Mouse (Mus musculus): ENCODE measurements around the gene Kcnma1. TPM values are rescaled to one million over a fixed set of nuclear protein-coding genes. Genes with fewer than 3 reads are reported as not detected.

Kcnma1 gene
- polyA plus RNA-seq, 1 experiment: 1.7 TPM

- 54% methylated on average over 3 of the region's 3 CpGs for WGBS
- Histone ChIP-seq H3K36me3 (ENCODE audit: control insufficient read depth, insufficient read depth, low read length) (no peaks in the 10 kb centered on the region), H3K27ac (ENCODE audit: insufficient read depth, low read depth, low read length) (no peak overlapping the region), H3K4me3 (ENCODE audit: insufficient read depth, low read depth, low read length) (no peak overlapping the region), H3K4me1 (ENCODE audit: control insufficient read depth, insufficient read depth, low read length) (no peaks in the 10 kb centered on the region), H3K27me3 (replicated peaks; ENCODE audit: control insufficient read depth, insufficient read depth, low read length) (no peaks in the 10 kb centered on the region)
- no peak for DNase-seq
- no peak for TF ChIP-seq POLR2A (IDR thresholded peaks at IDR 0.05; ENCODE audit: low read depth, low read length)
- no peak for TF ChIP-seq CTCF (conservative IDR thresholded peaks at IDR 0.05; ENCODE audit: insufficient read depth, insufficient read length, low read depth, low read length)
These were observed 222.2 kb downstream of the Kcnma1 start for GRCm38 (mm10) chr14:23792076-23792475.

GRCm38 (mm10) chr14:23791261-23791691 lies 223.0 kb downstream of the Kcnma1 start:
- 53% methylated on average over 13 of the region's 13 CpGs for WGBS
- H3K4me1 ChIP-seq (ENCODE audit: control insufficient read depth, insufficient read depth, low read length): 0 out of 2 replicates have a peak, but pooled peaks cover 4% of the 10 kb centered on the region
- H3K27me3 ChIP-seq (replicated peaks; ENCODE audit: control insufficient read depth, insufficient read depth, low read length): no peaks in the 10 kb centered on the region
- no peaks in the 10 kb centered on the region for H3K36me3 ChIP-seq (ENCODE audit: control insufficient read depth, insufficient read depth, low read length)
- H3K27ac ChIP-seq (ENCODE audit: insufficient read depth, low read depth, low read length): no peak overlapping the region
- TF ChIP-seq POLR2A (IDR thresholded peaks at IDR 0.05; ENCODE audit: low read depth, low read length): no peak
- peak; percentile 70 for TF ChIP-seq CTCF (conservative IDR thresholded peaks at IDR 0.05; ENCODE audit: insufficient read depth, insufficient read length, low read depth, low read length)
- peak; percentile 59 for DNase-seq
- H3K4me3 ChIP-seq (ENCODE audit: insufficient read depth, low read depth, low read length): no peak overlapping the region

GRCm38 (mm10) chr14:23786687-23787073 lies 227.6 kb downstream of the Kcnma1 start:
- TF ChIP-seq POLR2A (IDR thresholded peaks at IDR 0.05; ENCODE audit: low read depth, low read length): no peak
- no peak for TF ChIP-seq CTCF (conservative IDR thresholded peaks at IDR 0.05; ENCODE audit: insufficient read depth, insufficient read length, low read depth, low read length)
- Histone ChIP-seq H3K4me3 (ENCODE audit: insufficient read depth, low read depth, low read length) (no peak overlapping the region), H3K27ac (ENCODE audit: insufficient read depth, low read depth, low read length) (no peak overlapping the region), H3K27me3 (replicated peaks; ENCODE audit: control insufficient read depth, insufficient read depth, low read length) (no peaks in the 10 kb centered on the region), H3K36me3 (ENCODE audit: control insufficient read depth, insufficient read depth, low read length) (no peaks in the 10 kb centered on the region), H3K4me1 (ENCODE audit: control insufficient read depth, insufficient read depth, low read length) (0 out of 2 replicates have a peak, but pooled peaks cover 5% of the 10 kb centered on the region)
- peak; percentile 41 for DNase-seq
- 0% methylated on average over 1 of the region's 1 CpGs for WGBS

- Histone ChIP-seq H3K27me3 (replicated peaks; ENCODE audit: control insufficient read depth, insufficient read depth, low read length) (no peaks in the 10 kb centered on the region), H3K27ac (ENCODE audit: insufficient read depth, low read depth, low read length) (no peak overlapping the region), H3K4me1 (ENCODE audit: control insufficient read depth, insufficient read depth, low read length) (0 out of 2 replicates have a peak, but pooled peaks cover 5% of the 10 kb centered on the region), H3K4me3 (ENCODE audit: insufficient read depth, low read depth, low read length) (no peak overlapping the region), H3K36me3 (ENCODE audit: control insufficient read depth, insufficient read depth, low read length) (no peaks in the 10 kb centered on the region)
- WGBS: 32% methylated on average over 10 of the region's 10 CpGs
- DNase-seq: no peak
- TF ChIP-seq POLR2A (IDR thresholded peaks at IDR 0.05; ENCODE audit: low read depth, low read length) (no peak), CTCF (conservative IDR thresholded peaks at IDR 0.05; ENCODE audit: insufficient read depth, insufficient read length, low read depth, low read length) (no peak)
These were observed 228.2 kb downstream of the Kcnma1 start for GRCm38 (mm10) chr14:23785921-23786686.

- Histone ChIP-seq H3K36me3 (ENCODE audit: control insufficient read depth, insufficient read depth, low read length) (no peaks in the 10 kb centered on the region), H3K4me3 (ENCODE audit: insufficient read depth, low read depth, low read length) (no peak overlapping the region), H3K27ac (ENCODE audit: insufficient read depth, low read depth, low read length) (no peak overlapping the region), H3K4me1 (ENCODE audit: control insufficient read depth, insufficient read depth, low read length) (0 out of 2 replicates have a peak, but pooled peaks cover 5% of the 10 kb centered on the region), H3K27me3 (replicated peaks; ENCODE audit: control insufficient read depth, insufficient read depth, low read length) (no peaks in the 10 kb centered on the region)
- DNase-seq: peak; percentile 10
- TF ChIP-seq CTCF (conservative IDR thresholded peaks at IDR 0.05; ENCODE audit: insufficient read depth, insufficient read length, low read depth, low read length): no peak
- 68% methylated on average over 8 of the region's 8 CpGs for whole genome bisulfite sequencing
These were observed 231.3 kb downstream of the Kcnma1 start for GRCm38 (mm10) chr14:23782845-23783609.

GRCm38 (mm10) chr14:23774542-23774941 lies 239.7 kb downstream of the Kcnma1 start:
- no peak overlapping the region for H3K27ac ChIP-seq (ENCODE audit: insufficient read depth, low read depth, low read length)
- no peak for DNase-seq
- WGBS: 84% methylated on average over 2 of the region's 2 CpGs
- TF ChIP-seq POLR2A (IDR thresholded peaks at IDR 0.05; ENCODE audit: low read depth, low read length) (no peak), CTCF (conservative IDR thresholded peaks at IDR 0.05; ENCODE audit: insufficient read depth, insufficient read length, low read depth, low read length) (no peak)
- no peaks in the 10 kb centered on the region for H3K4me1 ChIP-seq (ENCODE audit: control insufficient read depth, insufficient read depth, low read length)
- no peaks in the 10 kb centered on the region for H3K27me3 ChIP-seq (replicated peaks; ENCODE audit: control insufficient read depth, insufficient read depth, low read length)
- no peak overlapping the region for H3K4me3 ChIP-seq (ENCODE audit: insufficient read depth, low read depth, low read length)
- H3K36me3 ChIP-seq (ENCODE audit: control insufficient read depth, insufficient read depth, low read length): no peaks in the 10 kb centered on the region

- TF ChIP-seq CTCF (conservative IDR thresholded peaks at IDR 0.05; ENCODE audit: insufficient read depth, insufficient read length, low read depth, low read length) (no peak), POLR2A (IDR thresholded peaks at IDR 0.05; ENCODE audit: low read depth, low read length) (no peak)
- WGBS: 66% methylated on average over 3 of the region's 3 CpGs
- no peak overlapping the region for H3K4me3 ChIP-seq (ENCODE audit: insufficient read depth, low read depth, low read length)
- H3K27me3 ChIP-seq (replicated peaks; ENCODE audit: control insufficient read depth, insufficient read depth, low read length): no peaks in the 10 kb centered on the region
- no peak overlapping the region for H3K27ac ChIP-seq (ENCODE audit: insufficient read depth, low read depth, low read length)
- no peak for DNase-seq
- no peaks in the 10 kb centered on the region for H3K4me1 ChIP-seq (ENCODE audit: control insufficient read depth, insufficient read depth, low read length)
- H3K36me3 ChIP-seq (ENCODE audit: control insufficient read depth, insufficient read depth, low read length): no peaks in the 10 kb centered on the region
These were observed 241.6 kb downstream of the Kcnma1 start for GRCm38 (mm10) chr14:23772685-23773084.
